Mouse (Mus musculus) erythroblast, embryonic 14.5 days (primary cell): ENCODE measurements around the gene Rftn1.

Experiments used
- GATA1 ChIP-seq: IDR thresholded peaks from 2 replicates; pipeline ENCODE4 v1.6.1; 2012; ENCODE audit warnings: low read length, inconsistent platforms, mixed read lengths
- TAL1 ChIP-seq: IDR thresholded peaks from 3 replicates; pipeline ENCODE4 v1.6.1; 2012; ENCODE audit warnings: low read length, inconsistent platforms, mixed read lengths

GRCm38 (mm10) chr17:50069205-50069604 is 121.3 kb downstream of the Rftn1 start:
- no peak for TF ChIP-seq GATA1
- TF ChIP-seq TAL1, result no peak
